Mouse (Mus musculus) left cerebral cortex, adult 18-20 months (tissue): ENCODE measurements at regions not wholly inside any gene's neighbourhood (a gene's known extent, or its start where the extent isn't known, plus 50 kb on each side); places are given as distances from the start of the nearest gene placed in this dataset.

ENCODE experiments used
- DNase-seq, 2 experiments: peaks; one replicate each; pipeline ENCODE4 v3.0.0; 2021 to 2022; ENCODE audit warnings: low spot score in 2 of 2, mixed read lengths in 1 of 2

GRCm38 (mm10) chr1:185151130-185151799 lies 52.7 kb upstream of the Rab3gap2 start:
- no peak for DNase-seq

GRCm38 (mm10) chr1:185150431-185151129 lies 53.3 kb upstream of the Rab3gap2 start:
- DNase-seq: peak in 1 of 2 experiments; percentile 31

- no peak for DNase-seq
Observed at GRCm38 (mm10) chr1:185144791-185145190, 59.1 kb upstream of the Rab3gap2 start.

GRCm38 (mm10) chr1:185144006-185144405 lies 59.9 kb upstream of the Rab3gap2 start:
- DNase-seq: no peak

GRCm38 (mm10) chr1:185140317-185140716 lies 63.6 kb upstream of the Rab3gap2 start:
- DNase-seq: no peak

- no peak for DNase-seq
Observed at GRCm38 (mm10) chr1:185128209-185128608, 75.7 kb upstream of the Rab3gap2 start.

GRCm38 (mm10) chr1:185125737-185126286 lies 78.1 kb upstream of the Rab3gap2 start:
- no peak for DNase-seq

- DNase-seq: no peak
Observed at GRCm38 (mm10) chr1:185121552-185121951, 82.4 kb upstream of the Rab3gap2 start.

- DNase-seq: no peak
Observed at GRCm38 (mm10) chr1:185120416-185120815, 83.5 kb upstream of the Rab3gap2 start.

GRCm38 (mm10) chr1:185117711-185118110 lies 86.2 kb upstream of the Rab3gap2 start:
- no peak for DNase-seq

GRCm38 (mm10) chr1:185113687-185114086 lies 90.2 kb upstream of the Rab3gap2 start:
- DNase-seq: no peak

GRCm38 (mm10) chr1:185112017-185112399 lies 91.9 kb upstream of the Rab3gap2 start:
- no peak for DNase-seq

GRCm38 (mm10) chr1:185111347-185112016 lies 92.4 kb upstream of the Rab3gap2 start:
- no peak for DNase-seq

GRCm38 (mm10) chr1:185104945-185105884 lies 98.7 kb upstream of the Rab3gap2 start:
- DNase-seq: no peak

GRCm38 (mm10) chr1:185103803-185104202 lies 100.1 kb upstream of the Rab3gap2 start:
- DNase-seq: no peak

- DNase-seq: no peak
Observed at GRCm38 (mm10) chr1:185098975-185099958, 99.9 kb upstream of the Mark1 start.

GRCm38 (mm10) chr1:185098195-185098974 lies 99.0 kb upstream of the Mark1 start:
- DNase-seq: no peak

- no peak for DNase-seq
Observed at GRCm38 (mm10) chr1:185096741-185097140, 97.4 kb upstream of the Mark1 start.

GRCm38 (mm10) chr1:185092757-185093156 lies 93.4 kb upstream of the Mark1 start:
- DNase-seq: no peak
